Mouse (Mus musculus): ENCODE data around the gene Ispd.

DNA sequence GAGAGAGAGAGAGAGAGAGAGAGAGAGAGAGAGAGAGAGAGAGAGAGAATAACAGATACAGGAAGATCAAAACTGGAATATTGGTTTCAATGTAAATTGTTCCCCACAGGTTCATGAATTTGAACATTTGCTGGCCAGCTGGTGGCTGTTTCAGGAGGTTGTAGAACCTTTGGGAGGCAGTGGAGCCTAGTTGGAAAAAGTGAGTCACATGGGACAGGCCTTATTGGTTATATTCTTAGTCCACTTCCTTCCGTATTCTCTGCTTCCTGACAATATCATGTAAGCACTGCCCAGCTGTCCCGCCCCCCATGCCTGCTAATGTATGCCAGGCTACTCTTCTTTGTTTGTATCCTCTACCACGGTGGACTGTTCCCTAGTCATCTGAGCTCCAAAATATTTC lies 344.0 kb downstream of the Ispd start:
- TF ChIP-seq CTCF (IDR thresholded peaks at IDR 0.05; ENCODE audit: borderline replicate concordance, extremely low read depth, insufficient read depth, insufficient read length) (no peak), POLR2A (IDR thresholded peaks at IDR 0.05; ENCODE audit: borderline replicate concordance, extremely low read depth, insufficient read depth, insufficient read length, poor library complexity, severe bottlenecking) (no peak)

Data from brain, embryonic 14.5 days (tissue).